Mouse (Mus musculus): ENCODE results near the gene Ddx3x. TPM values are rescaled to one million over a fixed set of nuclear protein-coding genes. Genes with fewer than 3 reads are reported as not detected.
"Not testable (repeated sequence)": the region's sequence is repeated elsewhere in the genome, so short reads cannot be mapped to it uniquely, and the experiment has no call there.

Ddx3x gene
- polyA plus RNA-seq, 1 experiment = 126 TPM

DNA sequence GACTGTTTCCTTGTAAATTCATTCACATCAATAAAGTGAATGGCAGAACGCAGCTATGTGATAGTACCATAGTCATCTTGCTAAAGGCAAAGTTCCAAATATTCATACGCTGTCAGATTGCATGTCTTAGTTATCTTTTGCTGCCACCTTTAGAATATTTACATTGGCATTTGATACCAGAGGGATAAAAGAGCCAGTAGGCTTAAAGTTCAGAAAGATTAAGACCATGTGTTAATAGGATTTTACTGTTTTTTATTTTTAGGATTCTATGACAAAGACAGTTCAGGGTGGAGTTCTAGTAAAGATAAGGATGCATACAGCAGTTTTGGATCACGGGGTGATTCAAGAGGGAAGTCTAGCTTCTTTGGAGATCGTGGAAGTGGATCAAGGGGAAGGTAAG lies 5.0 kb downstream of the Ddx3x start:
- TF ChIP-seq CTCF (IDR thresholded peaks at IDR 0.05; ENCODE audit: borderline replicate concordance, extremely low read depth, insufficient read depth, insufficient read length) = no peak
- no peak for TF ChIP-seq POLR2A (IDR thresholded peaks at IDR 0.05; ENCODE audit: borderline replicate concordance, extremely low read depth, insufficient read depth, insufficient read length, poor library complexity, severe bottlenecking)
- DNase-seq (ENCODE audit: low read depth) = no peak

DNA sequence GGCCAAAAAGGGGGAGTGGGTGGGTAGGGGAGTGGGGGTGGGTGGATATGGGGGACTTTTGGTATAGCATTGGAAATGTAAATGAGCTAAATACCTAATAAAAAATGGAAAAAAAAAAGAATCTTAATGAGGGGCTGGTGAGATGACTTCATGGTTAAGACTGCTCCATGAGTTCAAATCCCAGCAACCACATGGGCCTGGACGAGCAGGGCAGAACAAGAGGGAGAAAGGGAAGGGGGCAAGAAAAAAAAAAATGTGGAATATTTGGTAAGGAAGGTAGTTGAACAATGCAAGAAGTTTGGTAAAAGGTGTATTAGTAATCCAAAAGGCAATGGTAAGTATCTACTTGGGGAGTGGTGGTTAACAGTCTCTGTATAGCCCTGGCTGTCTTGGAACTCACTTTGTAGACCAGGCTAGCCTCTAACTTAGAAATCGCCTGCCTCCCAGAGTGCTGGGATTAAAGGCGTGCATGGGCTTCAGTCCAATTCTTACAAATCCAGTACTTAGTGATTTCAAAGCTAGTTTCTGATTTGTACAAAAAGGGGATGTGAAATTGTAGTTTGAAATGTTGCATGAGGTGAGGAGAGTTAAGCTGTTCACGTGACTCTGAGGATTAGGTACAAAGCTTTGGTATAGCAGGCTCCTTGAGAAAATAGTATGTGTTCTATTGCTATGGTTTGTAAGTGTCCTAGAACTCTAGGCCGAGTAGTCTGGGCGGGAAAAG lies 13.9 kb downstream of the Ddx3x start:
- TF ChIP-seq POLR2A (IDR thresholded peaks at IDR 0.05; ENCODE audit: borderline replicate concordance, extremely low read depth, insufficient read depth, insufficient read length, poor library complexity, severe bottlenecking) (no peak), CTCF (IDR thresholded peaks at IDR 0.05; ENCODE audit: borderline replicate concordance, extremely low read depth, insufficient read depth, insufficient read length) (no peak)
- peak; percentile 12 for DNase-seq (ENCODE audit: low read depth)

DNA sequence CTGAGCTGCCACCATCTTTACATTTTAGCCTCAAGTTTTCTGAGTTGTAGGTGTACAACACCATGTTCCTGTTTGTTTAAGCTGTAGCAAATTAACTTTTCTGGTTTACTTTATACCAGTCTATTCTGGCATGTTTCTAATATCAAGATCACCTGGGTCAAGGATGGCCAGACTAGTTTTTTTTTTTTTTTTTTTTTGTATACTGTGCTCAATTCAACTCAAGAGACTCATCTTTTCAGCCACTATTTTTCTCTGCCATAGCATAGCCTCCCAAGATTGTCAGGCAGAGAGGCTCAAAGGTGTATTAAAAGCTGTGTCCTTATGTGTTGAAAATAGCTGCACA lies 14.4 kb downstream of the Ddx3x start:
- TF ChIP-seq POLR2A (IDR thresholded peaks at IDR 0.05; ENCODE audit: borderline replicate concordance, extremely low read depth, insufficient read depth, insufficient read length, poor library complexity, severe bottlenecking) (no peak), CTCF (IDR thresholded peaks at IDR 0.05; ENCODE audit: borderline replicate concordance, extremely low read depth, insufficient read depth, insufficient read length) (no peak)

DNA sequence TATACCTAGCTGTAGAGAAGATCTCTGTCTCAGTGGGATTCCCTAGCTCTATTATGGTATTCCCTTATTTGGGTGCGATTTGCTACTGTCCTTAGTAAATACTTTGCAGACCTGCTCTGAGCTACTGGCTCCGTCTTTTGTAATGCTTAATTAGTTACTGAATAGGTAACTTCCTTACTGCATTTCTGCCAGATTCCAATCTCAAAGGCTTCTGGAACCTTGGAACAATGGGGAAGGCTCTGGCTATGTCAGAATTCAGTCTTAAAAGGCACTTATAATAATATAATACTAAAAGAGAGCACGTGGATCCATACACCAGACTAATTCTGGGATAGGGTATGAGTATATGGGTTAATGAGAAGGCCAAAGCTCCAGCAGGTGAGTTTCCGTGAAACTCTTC lies 15.5 kb downstream of the Ddx3x start:
- not testable (repeated sequence) for DNase-seq (ENCODE audit: low read depth)

More for the DNA sequence above, 14.4 kb downstream of the Ddx3x start:
- DNase-seq (ENCODE audit: low read depth) = no peak

DNA sequence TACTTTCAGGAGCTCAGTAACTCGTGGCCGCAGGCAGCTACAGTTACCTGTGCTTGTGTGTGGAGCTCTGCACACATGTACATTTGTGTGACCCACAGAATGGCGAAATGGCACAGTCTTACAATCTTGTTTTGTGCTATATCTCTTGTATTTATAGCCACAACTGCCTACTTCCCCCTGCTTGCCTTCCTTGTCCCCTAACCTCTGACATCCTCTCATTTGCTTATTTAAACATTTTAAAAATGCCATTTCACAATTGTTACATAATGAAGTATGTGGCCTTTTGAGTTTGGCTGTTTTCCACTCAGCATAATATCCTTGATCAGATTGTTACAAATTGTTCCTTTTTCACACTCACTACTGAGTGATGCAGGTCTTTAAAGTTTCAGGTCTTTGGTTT lies 25.4 kb downstream of the Ddx3x start:
- DNase-seq (ENCODE audit: low read depth) = no peak
- TF ChIP-seq CTCF (IDR thresholded peaks at IDR 0.05; ENCODE audit: borderline replicate concordance, extremely low read depth, insufficient read depth, insufficient read length) = no peak
- no peak for TF ChIP-seq POLR2A (IDR thresholded peaks at IDR 0.05; ENCODE audit: borderline replicate concordance, extremely low read depth, insufficient read depth, insufficient read length, poor library complexity, severe bottlenecking)

DNA sequence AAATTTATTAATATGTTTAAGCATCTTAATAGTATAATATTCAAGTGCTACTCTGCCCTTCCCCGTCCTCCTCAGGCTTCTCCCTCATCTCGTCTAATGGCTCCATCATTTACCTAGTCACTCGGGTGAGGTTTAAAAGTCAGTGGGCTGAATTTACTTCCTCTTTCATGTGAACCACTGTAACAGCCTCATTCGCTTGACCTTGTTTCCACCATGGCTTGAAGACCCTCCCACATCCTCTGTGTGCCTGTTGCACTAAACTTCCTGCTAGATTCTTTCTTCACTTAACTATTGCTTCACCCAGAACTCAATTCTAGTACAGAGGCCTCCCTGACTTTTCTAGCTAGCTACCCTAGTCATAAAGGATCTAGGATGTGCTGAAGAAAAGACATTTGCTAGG lies 30.6 kb downstream of the Ddx3x start:
- no peak for DNase-seq (ENCODE audit: low read depth)
- TF ChIP-seq POLR2A (IDR thresholded peaks at IDR 0.05; ENCODE audit: borderline replicate concordance, extremely low read depth, insufficient read depth, insufficient read length, poor library complexity, severe bottlenecking) (no peak), CTCF (IDR thresholded peaks at IDR 0.05; ENCODE audit: borderline replicate concordance, extremely low read depth, insufficient read depth, insufficient read length) (no peak)

DNA sequence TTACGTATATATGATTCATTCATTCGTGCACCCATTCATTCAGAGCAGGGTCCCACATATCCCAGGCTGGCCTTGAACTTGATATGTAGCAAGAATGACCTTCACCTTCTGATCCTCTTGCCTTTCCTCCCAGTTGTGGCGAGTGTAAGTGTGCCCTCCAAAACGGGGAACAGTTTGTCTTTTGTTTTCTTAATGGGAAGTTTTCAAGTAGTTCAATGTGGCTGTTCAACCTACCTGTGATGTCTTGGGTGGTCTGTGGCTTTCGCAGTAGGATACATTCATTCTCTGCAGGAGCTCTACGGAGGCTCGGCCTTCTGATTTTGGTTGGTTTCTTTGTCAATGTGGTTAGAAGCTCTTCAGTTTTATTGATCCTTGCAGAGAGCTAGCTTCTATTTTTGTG lies 48.8 kb downstream of the Ddx3x start:
- no peak for TF ChIP-seq CTCF (IDR thresholded peaks at IDR 0.05; ENCODE audit: borderline replicate concordance, extremely low read depth, insufficient read depth, insufficient read length)
- no peak for TF ChIP-seq POLR2A (IDR thresholded peaks at IDR 0.05; ENCODE audit: borderline replicate concordance, extremely low read depth, insufficient read depth, insufficient read length, poor library complexity, severe bottlenecking)
- DNase-seq (ENCODE audit: low read depth) = no peak

Other genes with a start within 250 kb of the Ddx3x start
- gene Usp9x, start 209.5 kb upstream of the Ddx3x start, polyA plus RNA-seq (2012; rRNA removed) = 46.0 and 74.4 TPM in 2 replicates
- 0.34 and 0.53 TPM in 2 replicates for gene Nyx, start 185.1 kb downstream of the Ddx3x start, polyA plus RNA-seq (2012; rRNA removed)

Measured in brain, embryonic 14.5 days (tissue).